Mouse (Mus musculus): ENCODE results near the gene Epb41l2. TPM values are rescaled to one million over a fixed set of nuclear protein-coding genes. Genes with fewer than 3 reads are reported as not detected.
A peak's percentile ranks its signal among the peaks of the same experiment; 100 is the strongest.

Epb41l2 gene
- polyA plus RNA-seq, 1 experiment from 2014 or later, result 45.3 TPM

GRCm38 (mm10) chr10:25439856-25440255 is 80.3 kb downstream of the Epb41l2 start:
- no peak for ATAC-seq (ENCODE audit: insufficient read depth, low FRiP score, low TSS enrichment)
- WGBS, result 89% methylated on average over 3 of the region's 3 CpGs
- Histone ChIP-seq H3K27ac (ENCODE audit: low read depth, low read length) (no peak overlapping the region), H3K9ac (ENCODE audit: low read length) (no peak overlapping the region), H3K4me2 (ENCODE audit: low read depth) (no peak overlapping the region), H3K9me3 (ENCODE audit: control insufficient read depth, low read length) (no peaks in the 10 kb centered on the region), H3K36me3 (ENCODE audit: control insufficient read depth, insufficient read depth, low read length) (peaks cover 3% of the 10 kb centered on the region; the same call in 1 of the 2 replicates), H3K4me1 (ENCODE audit: control insufficient read depth, insufficient read depth, low read length) (no peaks in the 10 kb centered on the region), H3K27me3 (ENCODE audit: control insufficient read depth, insufficient read depth, low read length) (no peaks in the 10 kb centered on the region), H3K4me3 (ENCODE audit: low read depth, low read length) (no peak overlapping the region)
- no peak for DNase-seq (ENCODE audit: low spot score)

DNA sequence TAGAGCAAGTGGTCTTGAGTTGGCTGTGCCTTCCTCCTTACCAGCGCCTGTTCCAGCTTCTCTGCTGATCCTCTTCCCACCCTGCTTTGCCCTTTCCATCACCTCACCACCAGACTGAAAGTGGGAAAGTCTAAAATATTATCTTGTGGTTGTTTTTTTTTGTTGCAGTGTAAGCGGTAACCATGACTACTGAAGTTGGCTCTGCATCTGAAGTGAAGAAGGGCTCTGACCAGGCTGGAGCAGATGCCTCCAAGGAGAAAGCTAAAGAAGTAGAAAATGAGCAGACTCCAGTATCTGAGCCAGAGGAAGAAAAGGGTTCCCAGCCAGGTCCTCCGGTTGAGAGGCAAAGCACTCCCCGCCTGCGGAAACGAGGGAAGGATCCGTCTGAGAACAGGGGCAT is 81.8 kb downstream of the Epb41l2 start:
- no peak for DNase-seq (ENCODE audit: low spot score)
- 94% methylated on average over 7 of the region's 7 CpGs for WGBS
- H3K9ac ChIP-seq (ENCODE audit: low read length), result no peak overlapping the region
- H3K9me3 ChIP-seq (ENCODE audit: control insufficient read depth, low read length), result no peaks in the 10 kb centered on the region
- H3K27ac ChIP-seq (ENCODE audit: low read depth, low read length), result no peak overlapping the region
- no peak overlapping the region for H3K4me3 ChIP-seq (ENCODE audit: low read depth, low read length)
- H3K4me1 ChIP-seq (ENCODE audit: control insufficient read depth, insufficient read depth, low read length), result no peaks in the 10 kb centered on the region
- peaks cover 3% of the 10 kb centered on the region; the same call in 1 of the 2 replicates for H3K36me3 ChIP-seq (ENCODE audit: control insufficient read depth, insufficient read depth, low read length)
- no peak for ATAC-seq (ENCODE audit: insufficient read depth, low FRiP score, low TSS enrichment)
- H3K4me2 ChIP-seq (ENCODE audit: low read depth), result no peak overlapping the region
- no peaks in the 10 kb centered on the region for H3K27me3 ChIP-seq (ENCODE audit: control insufficient read depth, insufficient read depth, low read length)

DNA sequence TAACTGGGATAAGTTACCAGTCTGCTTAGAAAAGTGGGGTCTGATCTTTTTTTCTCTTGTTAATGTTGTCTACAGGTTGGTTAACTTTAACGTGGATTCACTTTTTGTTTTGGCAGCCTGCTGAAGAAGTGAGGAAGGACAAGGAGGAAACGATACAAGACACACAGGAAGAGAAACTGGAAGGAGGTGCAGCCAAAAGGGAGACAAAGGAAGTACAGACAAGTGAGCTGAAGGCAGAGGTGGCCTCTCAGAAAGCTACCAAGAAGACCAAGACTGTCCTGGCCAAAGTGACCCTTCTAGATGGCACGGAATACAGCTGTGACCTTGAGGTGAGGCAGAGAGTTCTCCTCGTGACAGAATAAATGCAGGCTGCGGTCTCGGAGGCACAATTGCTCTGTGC is 84.0 kb downstream of the Epb41l2 start:
- H3K4me2 ChIP-seq (ENCODE audit: low read depth), result no peak overlapping the region

GRCm38 (mm10) chr10:25444198-25444783 is 84.7 kb downstream of the Epb41l2 start:
- WGBS, result 79% methylated on average over 5 of the region's 5 CpGs
- DNase-seq (ENCODE audit: low spot score), result no peak
- peaks cover 3% of the 10 kb centered on the region; the same call in 1 of the 2 replicates for H3K36me3 ChIP-seq (ENCODE audit: control insufficient read depth, insufficient read depth, low read length)
- no peaks in the 10 kb centered on the region for H3K4me1 ChIP-seq (ENCODE audit: control insufficient read depth, insufficient read depth, low read length)
- ATAC-seq (ENCODE audit: insufficient read depth, low FRiP score, low TSS enrichment), result no peak
- H3K27me3 ChIP-seq (ENCODE audit: control insufficient read depth, insufficient read depth, low read length), result no peaks in the 10 kb centered on the region
- H3K9me3 ChIP-seq (ENCODE audit: control insufficient read depth, low read length), result no peaks in the 10 kb centered on the region
- no peak overlapping the region for H3K27ac ChIP-seq (ENCODE audit: low read depth, low read length)
- no peak overlapping the region for H3K4me3 ChIP-seq (ENCODE audit: low read depth, low read length)
- no peak overlapping the region for H3K9ac ChIP-seq (ENCODE audit: low read length)
- no peak overlapping the region for H3K4me2 ChIP-seq (ENCODE audit: low read depth)

More for the DNA sequence above, 84.0 kb downstream of the Epb41l2 start:
- Histone ChIP-seq H3K9me3 (ENCODE audit: control insufficient read depth, low read length) (no peaks in the 10 kb centered on the region), H3K9ac (ENCODE audit: low read length) (no peak overlapping the region), H3K4me3 (ENCODE audit: low read depth, low read length) (no peak overlapping the region), H3K27me3 (ENCODE audit: control insufficient read depth, insufficient read depth, low read length) (no peaks in the 10 kb centered on the region), H3K4me1 (ENCODE audit: control insufficient read depth, insufficient read depth, low read length) (no peaks in the 10 kb centered on the region), H3K36me3 (ENCODE audit: control insufficient read depth, insufficient read depth, low read length) (peaks cover 3% of the 10 kb centered on the region; the same call in 1 of the 2 replicates), H3K27ac (ENCODE audit: low read depth, low read length) (no peak overlapping the region)
- no peak for DNase-seq (ENCODE audit: low spot score)
- no peak for ATAC-seq (ENCODE audit: insufficient read depth, low FRiP score, low TSS enrichment)
- 83% methylated on average over 6 of the region's 6 CpGs for WGBS

GRCm38 (mm10) chr10:25446953-25447525 is 87.4 kb downstream of the Epb41l2 start:
- no peak overlapping the region for H3K9ac ChIP-seq (ENCODE audit: low read length)
- WGBS, result 79% methylated on average over 5 of the region's 5 CpGs
- no peak overlapping the region for H3K4me3 ChIP-seq (ENCODE audit: low read depth, low read length)
- no peak for ATAC-seq (ENCODE audit: insufficient read depth, low FRiP score, low TSS enrichment)
- no peak overlapping the region for H3K27ac ChIP-seq (ENCODE audit: low read depth, low read length)
- H3K4me1 ChIP-seq (ENCODE audit: control insufficient read depth, insufficient read depth, low read length), result no peaks in the 10 kb centered on the region
- no peaks in the 10 kb centered on the region for H3K27me3 ChIP-seq (ENCODE audit: control insufficient read depth, insufficient read depth, low read length)
- H3K9me3 ChIP-seq (ENCODE audit: control insufficient read depth, low read length), result no peaks in the 10 kb centered on the region
- no peak for DNase-seq (ENCODE audit: low spot score)
- no peak overlapping the region for H3K4me2 ChIP-seq (ENCODE audit: low read depth)
- peaks cover 3% of the 10 kb centered on the region; the same call in 1 of the 2 replicates for H3K36me3 ChIP-seq (ENCODE audit: control insufficient read depth, insufficient read depth, low read length)

DNA sequence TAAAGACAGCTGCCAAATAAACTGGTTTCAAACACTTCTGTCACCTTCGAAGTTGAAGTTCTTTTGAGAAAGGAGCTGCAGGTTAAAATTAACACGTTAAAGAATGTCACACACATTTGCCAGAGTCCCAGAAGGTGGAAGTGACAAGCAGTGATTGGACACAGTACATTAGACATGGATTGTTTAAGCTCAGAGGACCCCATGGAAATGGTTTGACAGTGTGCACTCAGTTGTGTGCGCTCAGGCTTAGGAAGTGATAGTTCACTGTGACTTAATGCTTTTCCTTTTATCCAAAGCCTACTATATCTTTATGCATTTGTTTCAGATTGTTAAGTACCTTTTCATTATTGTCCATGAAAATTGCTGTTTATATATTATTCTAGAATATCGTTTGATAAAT is 89.1 kb downstream of the Epb41l2 start:
- no peak overlapping the region for H3K9ac ChIP-seq (ENCODE audit: low read length)
- ATAC-seq (ENCODE audit: insufficient read depth, low FRiP score, low TSS enrichment), result no peak
- peaks cover 2% of the 10 kb centered on the region; the same call in 1 of the 2 replicates for H3K4me1 ChIP-seq (ENCODE audit: control insufficient read depth, insufficient read depth, low read length)
- H3K4me3 ChIP-seq (ENCODE audit: low read depth, low read length), result no peak overlapping the region
- WGBS, result 57% methylated on average over 4 of the region's 4 CpGs
- H3K27me3 ChIP-seq (ENCODE audit: control insufficient read depth, insufficient read depth, low read length), result no peaks in the 10 kb centered on the region
- no peak for DNase-seq (ENCODE audit: low spot score)
- no peak overlapping the region for H3K27ac ChIP-seq (ENCODE audit: low read depth, low read length)
- H3K4me2 ChIP-seq (ENCODE audit: low read depth), result no peak overlapping the region
- H3K36me3 ChIP-seq (ENCODE audit: control insufficient read depth, insufficient read depth, low read length), result peaks cover 2% of the 10 kb centered on the region; the same call in 1 of the 2 replicates
- H3K9me3 ChIP-seq (ENCODE audit: control insufficient read depth, low read length), result no peaks in the 10 kb centered on the region

DNA sequence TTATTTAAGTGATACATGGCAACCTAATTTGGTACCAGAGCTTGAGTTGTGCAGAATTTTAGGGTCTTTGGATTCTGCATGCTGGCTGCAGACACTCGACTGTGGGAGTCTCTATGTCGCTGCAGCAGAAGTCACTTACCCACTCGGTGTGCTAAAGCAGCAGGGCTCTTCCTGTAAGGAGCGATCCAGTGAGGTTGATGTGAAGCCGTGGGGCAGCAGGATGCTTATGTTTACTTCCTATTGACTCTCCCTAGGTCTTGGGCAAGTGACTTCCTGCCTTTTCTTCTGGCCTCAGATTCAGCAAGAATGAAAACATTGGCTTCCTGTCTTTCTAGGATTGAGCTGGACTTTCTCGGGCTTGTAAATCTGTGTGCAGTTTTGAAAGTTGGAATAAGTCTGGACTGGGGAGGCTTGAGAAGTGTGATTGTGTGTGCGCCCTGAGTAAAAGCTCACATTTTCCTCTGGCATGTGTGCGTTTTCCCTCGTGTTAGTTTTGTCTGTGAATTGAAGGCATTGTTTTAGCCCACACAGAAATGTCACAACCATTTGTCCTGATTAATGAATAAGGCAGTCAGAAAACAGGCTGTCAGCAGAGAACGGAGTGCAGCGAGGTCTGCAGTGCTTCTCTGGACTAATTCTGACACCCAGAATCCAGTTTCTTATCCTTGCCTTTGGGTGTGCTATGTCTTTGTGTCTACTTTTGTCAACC is 89.9 kb downstream of the Epb41l2 start:
- Histone ChIP-seq H3K27ac (ENCODE audit: low read depth, low read length) (no peak overlapping the region), H3K9ac (ENCODE audit: low read length) (no peak overlapping the region), H3K36me3 (ENCODE audit: control insufficient read depth, insufficient read depth, low read length) (no peaks in the 10 kb centered on the region), H3K27me3 (ENCODE audit: control insufficient read depth, insufficient read depth, low read length) (no peaks in the 10 kb centered on the region), H3K9me3 (ENCODE audit: control insufficient read depth, low read length) (no peaks in the 10 kb centered on the region), H3K4me1 (ENCODE audit: control insufficient read depth, insufficient read depth, low read length) (peaks cover 2% of the 10 kb centered on the region; the same call in 1 of the 2 replicates), H3K4me3 (ENCODE audit: low read depth, low read length) (no peak overlapping the region), H3K4me2 (ENCODE audit: low read depth) (no peak overlapping the region)
- no peak for ATAC-seq (ENCODE audit: insufficient read depth, low FRiP score, low TSS enrichment)
- WGBS, result 47% methylated on average over 11 of the region's 11 CpGs
- no peak for DNase-seq (ENCODE audit: low spot score)

DNA sequence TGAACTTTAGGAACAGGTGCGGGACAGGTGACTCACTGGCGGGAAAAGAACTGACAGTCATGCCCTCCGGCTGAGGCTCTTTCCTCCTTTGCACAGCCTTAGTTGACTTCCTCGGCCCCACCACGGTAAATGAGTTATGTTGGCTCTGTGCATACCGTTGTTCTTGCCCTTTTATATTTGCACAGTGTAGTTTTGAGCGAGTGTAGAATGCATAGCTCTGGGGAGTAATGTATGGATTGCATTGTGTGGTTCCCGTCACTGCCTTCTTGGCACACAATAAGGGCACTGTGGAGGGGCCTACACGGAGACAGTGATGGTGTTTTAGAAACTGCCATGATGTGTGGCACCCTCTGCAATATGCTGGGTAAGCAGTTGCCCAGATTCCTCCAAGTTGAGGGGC is 93.6 kb downstream of the Epb41l2 start:
- H3K4me2 ChIP-seq (ENCODE audit: low read depth), result no peak overlapping the region
- H3K27ac ChIP-seq (ENCODE audit: low read depth, low read length), result no peak overlapping the region
- H3K36me3 ChIP-seq (ENCODE audit: control insufficient read depth, insufficient read depth, low read length), result no peaks in the 10 kb centered on the region
- WGBS, result 63% methylated on average over 9 of the region's 9 CpGs
- H3K4me1 ChIP-seq (ENCODE audit: control insufficient read depth, insufficient read depth, low read length), result peaks cover 2% of the 10 kb centered on the region; the same call in 1 of the 2 replicates
- ATAC-seq (ENCODE audit: insufficient read depth, low FRiP score, low TSS enrichment) (no peak), DNase-seq (ENCODE audit: low spot score) (peak; percentile 24)
- no peaks in the 10 kb centered on the region for H3K27me3 ChIP-seq (ENCODE audit: control insufficient read depth, insufficient read depth, low read length)
- no peak overlapping the region for H3K4me3 ChIP-seq (ENCODE audit: low read depth, low read length)
- H3K9me3 ChIP-seq (ENCODE audit: control insufficient read depth, low read length), result no peaks in the 10 kb centered on the region
- H3K9ac ChIP-seq (ENCODE audit: low read length), result no peak overlapping the region

All from neural tube, embryonic 11.5 days (tissue).